Mouse (Mus musculus) liver, embryonic 16.5 days (tissue): ENCODE results near the gene Amdhd2. TPM values are rescaled to one million over a fixed set of nuclear protein-coding genes. Genes with fewer than 3 reads are reported as not detected.
"Not testable (repeated sequence)": the region's sequence is repeated elsewhere in the genome, so short reads cannot be mapped to it uniquely, and the experiment has no call there.

Experiments used
- ATAC-seq: fragments of 200-750 bp; cut with Nextera tagmentation; 2 replicates; pipeline ENCODE4 v1.8.0; 2017; ENCODE audit warnings: low read depth, mild to moderate bottlenecking, moderate number of reproducible peaks, moderate library complexity
- H3K27ac ChIP-seq: fragments of 300-500 bp; sonication (generic); 2 replicates; pipeline ENCODE4 v1.5.1; 2014; ENCODE audit warnings: mild to moderate bottlenecking, low read length
- H3K27me3 ChIP-seq: fragments of 300-500 bp; sonication (generic); 2 replicates; pipeline ENCODE4 v1.6.1; 2014; ENCODE audit warnings: low read depth, low read length, mixed read lengths; ENCODE audit not compliant: control insufficient read depth, insufficient read depth
- H3K36me3 ChIP-seq: fragments of 300-500 bp; sonication (generic); 2 replicates; pipeline ENCODE4 v1.6.1; 2014; ENCODE audit warnings: mild to moderate bottlenecking; ENCODE audit not compliant: control insufficient read depth, insufficient read depth
- H3K4me1 ChIP-seq: fragments of 300-500 bp; sonication (generic); 2 replicates; pipeline ENCODE4 v1.6.1; 2014; ENCODE audit warnings: low read depth, low read length, mixed read lengths; ENCODE audit not compliant: control insufficient read depth
- H3K4me2 ChIP-seq: fragments of 300-500 bp; sonication (generic); 2 replicates; pipeline ENCODE4 v1.6.1; 2014; ENCODE audit warnings: low read depth, low read length, mixed read lengths
- H3K4me3 ChIP-seq: fragments of 300-500 bp; sonication (generic); 2 replicates; pipeline ENCODE4 v1.5.1; 2014; ENCODE audit warnings: low read depth, mild to moderate bottlenecking, low read length
- H3K9ac ChIP-seq: fragments of 300-500 bp; sonication (generic); 2 replicates; pipeline ENCODE4 v1.6.1; 2014; ENCODE audit warnings: low read depth, low read length
- H3K9me3 ChIP-seq: fragments of 300-500 bp; sonication (generic); replicated peaks from 2 replicates; pipeline ENCODE4 v1.6.1; 2016; ENCODE audit warnings: low read length; ENCODE audit not compliant: control insufficient read depth
- WGBS: fragments of 180-500 bp; shearing (Covaris S2); extraction: QIAGEN DNeasy Blood & Tissue Kit; methylation state at CpG from one replicate; pipeline ENCODE4 v1.1.7; 2014; ENCODE audit not compliant: insufficient replicate concordance; 5-methylcytosine and 5-hydroxymethylcytosine counted together
- polyA plus RNA-seq: library from polyadenylated mRNA; unstranded; fragments of >200 nt; fragmentation: Nextera tagmentation; extraction: Ambion mirVana; gene quantifications from 2 replicates; pipeline ENCODE4 v1.2.1, GENCODE M21; 2015

Gene Amdhd2
- polyA plus RNA-seq, 1 experiment from 2014 or later, result 25.0 TPM

DNA sequence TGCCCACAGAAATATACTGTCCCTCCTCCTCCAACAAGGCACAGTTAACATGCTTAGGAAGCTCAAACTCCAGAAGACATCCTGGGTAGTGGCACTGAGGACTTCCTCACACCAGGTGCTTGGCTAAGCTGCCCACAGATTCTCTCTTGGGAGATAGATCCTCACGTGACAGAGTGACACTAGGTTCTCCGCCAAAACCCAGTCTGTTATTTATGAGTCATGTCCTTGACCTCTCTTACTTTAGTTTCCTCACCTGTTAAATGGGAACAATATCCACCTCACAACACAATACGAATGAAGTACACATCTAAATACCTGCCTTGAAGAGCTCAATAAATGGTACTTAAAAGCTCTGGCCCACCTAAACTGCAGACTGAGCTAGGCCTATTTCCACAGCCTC is 24.3 kb downstream of the Amdhd2 start:
- no peak overlapping the region; the same call in 1 of the 2 replicates for H3K9ac ChIP-seq
- peaks cover 34% of the 10 kb centered on the region for H3K4me1 ChIP-seq
- no peaks in the 10 kb centered on the region for H3K27me3 ChIP-seq
- no peaks in the 10 kb centered on the region for H3K36me3 ChIP-seq
- no peak for ATAC-seq
- no peak overlapping the region for H3K4me3 ChIP-seq
- H3K4me2 ChIP-seq, result peak overlapping the region; percentile 88; the same call in 1 of the 2 replicates
- WGBS, result 71% methylated on average over 3 of the region's 3 CpGs
- no peak overlapping the region for H3K27ac ChIP-seq
- H3K9me3 ChIP-seq, result no peaks in the 10 kb centered on the region

DNA sequence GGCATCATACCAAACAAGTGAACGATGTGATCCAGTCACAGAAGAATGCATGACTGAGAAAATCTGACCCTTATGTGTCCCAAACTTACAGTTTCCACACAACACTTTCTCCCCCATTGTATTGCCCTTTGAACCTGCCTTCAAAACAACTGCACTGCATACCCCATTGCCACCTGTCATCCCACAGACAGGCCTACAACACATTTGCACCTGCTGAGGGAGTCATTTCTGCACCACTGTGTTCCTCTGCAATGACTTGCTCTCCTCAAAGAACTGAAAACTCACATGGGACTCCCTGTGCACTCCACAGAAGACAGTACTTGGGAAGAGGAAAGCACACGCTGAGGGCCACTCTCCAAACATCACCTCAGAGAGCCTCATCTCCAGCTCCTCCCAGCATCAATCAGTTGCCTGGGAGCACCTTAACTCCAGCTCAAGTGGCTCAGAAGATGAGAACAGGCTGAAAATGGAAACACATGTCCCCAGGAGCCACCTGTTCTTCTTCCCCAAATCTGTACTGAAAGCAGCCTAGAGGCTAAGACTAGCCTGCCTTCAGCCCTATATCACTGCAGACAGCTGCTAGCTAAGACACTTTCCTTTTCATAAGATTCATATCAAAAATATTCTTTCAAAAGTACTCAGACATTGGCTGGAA is 26.2 kb downstream of the Amdhd2 start:
- Histone ChIP-seq H3K27me3 (no peaks in the 10 kb centered on the region), H3K4me2 (no peak overlapping the region), H3K36me3 (no peaks in the 10 kb centered on the region), H3K4me1 (peaks cover 37% of the 10 kb centered on the region), H3K4me3 (no peak overlapping the region), H3K9ac (no peak overlapping the region), H3K9me3 (no peaks in the 10 kb centered on the region), H3K27ac (no peak overlapping the region)
- 80% methylated on average over 2 of the region's 2 CpGs for WGBS
- no peak for ATAC-seq

DNA sequence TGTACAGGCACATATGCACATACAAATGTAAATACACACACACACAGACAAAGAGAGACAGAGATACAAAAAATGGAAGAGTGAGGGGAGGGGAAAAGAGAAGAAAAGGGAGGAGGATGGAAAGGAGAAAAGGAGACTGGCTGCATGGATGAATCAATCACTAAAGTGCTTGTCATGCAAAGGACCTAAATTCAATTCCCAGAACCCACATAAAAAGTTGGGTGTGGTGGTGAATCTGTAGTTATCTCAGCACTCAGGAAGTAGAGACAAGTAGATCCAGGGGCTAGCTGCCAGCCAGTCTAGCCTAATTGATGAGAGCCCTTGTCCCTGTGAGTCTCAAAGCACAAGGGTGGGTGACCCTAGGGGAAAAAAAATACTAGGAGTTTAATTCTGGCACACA is 29.5 kb downstream of the Amdhd2 start:
- H3K27me3 ChIP-seq, result no peaks in the 10 kb centered on the region
- H3K36me3 ChIP-seq, result no peaks in the 10 kb centered on the region
- no peak overlapping the region for H3K27ac ChIP-seq
- no peak overlapping the region for H3K4me2 ChIP-seq
- no peak for ATAC-seq
- H3K4me1 ChIP-seq, result peaks cover 21% of the 10 kb centered on the region
- H3K4me3 ChIP-seq, result no peak overlapping the region
- H3K9me3 ChIP-seq, result no peaks in the 10 kb centered on the region
- H3K9ac ChIP-seq, result no peak overlapping the region

DNA sequence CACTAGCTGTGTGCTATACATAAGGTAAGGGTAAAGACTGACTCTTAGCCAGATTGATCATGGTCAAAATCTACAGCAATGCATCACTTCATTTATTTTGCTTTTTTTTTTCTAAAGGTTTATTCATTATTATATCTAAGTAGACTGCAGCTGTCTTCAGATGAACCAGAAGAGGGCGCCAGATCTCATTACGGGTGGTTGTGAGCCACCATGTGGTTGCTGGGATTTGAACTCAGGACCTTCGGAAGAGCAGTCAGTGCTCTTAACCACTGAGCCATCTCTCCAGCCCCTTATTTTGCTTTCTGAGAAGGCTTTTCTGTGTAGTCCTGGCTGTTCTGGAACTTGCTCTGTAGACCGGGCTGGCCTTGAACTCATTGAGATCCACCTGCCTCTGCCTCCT is 30.6 kb downstream of the Amdhd2 start:
- not testable (repeated sequence) for H3K9me3 ChIP-seq, H3K4me3 ChIP-seq, H3K27ac ChIP-seq, H3K9ac ChIP-seq, H3K4me2 ChIP-seq, H3K36me3 ChIP-seq, H3K27me3 ChIP-seq, ATAC-seq
- peaks cover 21% of the 10 kb centered on the region for H3K4me1 ChIP-seq
- 84% methylated on average over 4 of the region's 4 CpGs for WGBS

- H3K4me2 ChIP-seq, result no peak overlapping the region
- WGBS, result 90% methylated on average over 3 of the region's 3 CpGs
- no peaks in the 10 kb centered on the region for H3K9me3 ChIP-seq
- peaks cover 15% of the 10 kb centered on the region for H3K4me1 ChIP-seq
- H3K9ac ChIP-seq, result no peak overlapping the region
- no peak overlapping the region for H3K27ac ChIP-seq
- H3K4me3 ChIP-seq, result no peak overlapping the region
- H3K27me3 ChIP-seq, result no peaks in the 10 kb centered on the region
- no peaks in the 10 kb centered on the region for H3K36me3 ChIP-seq
- ATAC-seq, result no peak
These were observed 32.0 kb downstream of the Amdhd2 start for GRCm38 (mm10) chr17:24131570-24131969.

DNA sequence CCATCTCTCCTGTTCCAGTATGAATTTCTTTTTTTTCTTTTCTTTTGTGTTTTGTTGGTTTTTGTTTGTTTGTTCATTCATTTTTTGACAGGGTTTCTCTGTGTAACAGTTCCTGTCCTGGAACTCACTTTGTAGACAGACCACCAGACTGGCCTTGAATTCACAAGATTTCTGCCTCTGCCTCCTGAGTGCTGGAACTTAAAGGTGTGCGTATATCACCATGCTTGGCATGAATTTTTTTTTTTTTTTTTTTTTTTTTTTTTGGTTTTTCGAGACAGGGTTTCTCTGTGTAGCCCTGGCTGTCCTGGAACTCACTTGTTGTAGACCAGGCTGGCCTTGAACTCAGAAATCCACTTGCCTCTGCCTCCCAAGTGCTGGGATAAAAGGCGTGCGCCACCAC is 34.3 kb downstream of the Amdhd2 start:
- H3K4me2 ChIP-seq, ATAC-seq, H3K27me3 ChIP-seq, H3K9ac ChIP-seq, H3K9me3 ChIP-seq, H3K36me3 ChIP-seq, H3K4me3 ChIP-seq, H3K27ac ChIP-seq: not testable (repeated sequence)
- 82% methylated on average over 4 of the region's 4 CpGs for WGBS
- H3K4me1 ChIP-seq, result peaks cover 14% of the 10 kb centered on the region

DNA sequence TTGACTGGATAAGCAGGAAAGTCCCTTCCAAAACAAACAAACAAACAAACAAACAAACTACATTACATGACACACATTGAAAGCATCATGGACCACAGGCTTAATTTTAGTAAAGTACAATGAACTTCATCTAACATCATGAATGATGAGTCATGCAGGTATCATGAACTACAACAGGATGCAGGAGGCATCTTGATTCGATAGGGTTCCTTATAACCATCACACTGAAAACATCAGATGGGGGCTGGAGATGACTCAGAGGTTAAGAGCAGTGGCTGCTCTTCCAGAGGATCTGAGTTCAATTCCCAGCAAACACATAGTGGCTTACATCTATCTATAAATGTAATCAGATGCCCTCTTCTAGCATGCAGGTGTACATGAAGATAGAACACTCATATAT is 36.0 kb downstream of the Amdhd2 start:
- WGBS, result 48% methylated on average over 1 of the region's 1 CpGs
- Histone ChIP-seq H3K27ac (no peak overlapping the region), H3K9me3 (no peaks in the 10 kb centered on the region), H3K4me1 (peaks cover 8% of the 10 kb centered on the region), H3K4me3 (no peak overlapping the region), H3K27me3 (no peaks in the 10 kb centered on the region), H3K9ac (no peak overlapping the region), H3K4me2 (no peak overlapping the region), H3K36me3 (no peaks in the 10 kb centered on the region)
- no peak for ATAC-seq

- H3K4me3 ChIP-seq, result no peak overlapping the region
- no peak overlapping the region for H3K9ac ChIP-seq
- H3K4me1 ChIP-seq, result peaks cover 4% of the 10 kb centered on the region
- 63% methylated on average over 3 of the region's 3 CpGs for WGBS
- ATAC-seq, result no peak
- H3K9me3 ChIP-seq, result no peaks in the 10 kb centered on the region
- no peak overlapping the region for H3K27ac ChIP-seq
- no peaks in the 10 kb centered on the region for H3K36me3 ChIP-seq
- no peak overlapping the region for H3K4me2 ChIP-seq
- no peaks in the 10 kb centered on the region for H3K27me3 ChIP-seq
These were observed 36.8 kb downstream of the Amdhd2 start for GRCm38 (mm10) chr17:24126801-24127200.

DNA sequence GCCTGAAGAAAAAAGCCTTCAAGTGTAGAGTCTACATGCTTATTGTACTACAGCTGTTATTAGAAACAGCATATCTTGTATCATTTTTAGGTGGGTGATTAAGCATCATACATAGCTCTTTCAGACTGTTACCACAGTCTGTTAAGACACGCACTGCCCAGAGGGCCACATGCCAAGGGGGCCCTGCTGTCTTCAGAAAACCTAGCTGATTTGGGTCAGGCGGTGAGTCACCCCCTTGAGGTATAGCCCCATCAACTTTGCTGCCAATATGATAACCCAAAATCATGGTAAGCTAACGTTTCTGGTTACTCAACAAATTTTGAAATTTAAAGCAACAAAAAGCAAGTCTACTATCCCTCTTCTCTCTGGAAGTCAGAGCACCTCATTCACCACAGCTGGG is 44.1 kb downstream of the Amdhd2 start:
- no peak overlapping the region for H3K9ac ChIP-seq
- no peak for ATAC-seq
- no peak overlapping the region for H3K4me2 ChIP-seq
- H3K27ac ChIP-seq, result no peak overlapping the region
- no peaks in the 10 kb centered on the region for H3K27me3 ChIP-seq
- 78% methylated on average over 3 of the region's 3 CpGs for WGBS
- H3K36me3 ChIP-seq, result no peaks in the 10 kb centered on the region
- no peaks in the 10 kb centered on the region for H3K4me1 ChIP-seq
- no peaks in the 10 kb centered on the region for H3K9me3 ChIP-seq
- no peak overlapping the region for H3K4me3 ChIP-seq
